Mouse (Mus musculus) embryo, embryonic 9.5 days (tissue): Measurements from ENCODE around the gene Taf9b.
A peak's percentile ranks its signal among the peaks of the same experiment; 100 is the strongest.
"Not testable (repeated sequence)": the region's sequence is repeated elsewhere in the genome, so short reads cannot be mapped to it uniquely, and the experiment has no call there.

ENCODE experiments used
- DNase-seq: peaks from one replicate; pipeline ENCODE4 v3.0.0-alpha.2; 2017; ENCODE audit errors: extremely low spot score

Gene Taf9b

GRCm38 (mm10) chrX:106221058-106221457 is at the start of gene Taf9b:
Gene Taf9b (minus strand): TSS chrX:106221158.
- DNase-seq = no peak

GRCm38 (mm10) chrX:106255276-106255675 is 34.3 kb upstream of the Taf9b start, which contains the start of gene Fnd3c2:
Gene Fnd3c2 (minus strand): TSS chrX:106255376.
- DNase-seq = no peak

GRCm38 (mm10) chrX:106219171-106220032 is 1.6 kb downstream of the Taf9b start:
- peak; percentile 68 for DNase-seq

GRCm38 (mm10) chrX:106209100-106209499 is 11.9 kb downstream of the Taf9b start:
- DNase-seq = no peak

- DNase-seq = no peak
These were observed 22.1 kb downstream of the Taf9b start for GRCm38 (mm10) chrX:106198904-106199303.

- DNase-seq = no peak
These were observed 23.6 kb downstream of the Taf9b start for GRCm38 (mm10) chrX:106197308-106197707.

GRCm38 (mm10) chrX:106194361-106194760 is 26.6 kb downstream of the Taf9b start:
- not testable (repeated sequence) for DNase-seq

GRCm38 (mm10) chrX:106190091-106190490 is 30.9 kb downstream of the Taf9b start:
- no peak for DNase-seq

GRCm38 (mm10) chrX:106189356-106189755 is 31.6 kb downstream of the Taf9b start:
- no peak for DNase-seq

- no peak for DNase-seq
These were observed 33.2 kb downstream of the Taf9b start for GRCm38 (mm10) chrX:106187737-106188136.

GRCm38 (mm10) chrX:106186713-106187649 is 34.0 kb downstream of the Taf9b start, which contains the start of gene Pgk1:
Gene Pgk1 (plus strand): TSS chrX:106187100.
- DNase-seq = peak; percentile 90

- peak; percentile 35 for DNase-seq
These were observed 35.3 kb downstream of the Taf9b start for GRCm38 (mm10) chrX:106185706-106186105.

GRCm38 (mm10) chrX:106184279-106184678 is 36.7 kb downstream of the Taf9b start:
- peak; percentile 25 for DNase-seq

GRCm38 (mm10) chrX:106176331-106176730 is 44.6 kb downstream of the Taf9b start:
- DNase-seq = no peak

- DNase-seq = no peak
These were observed 49.2 kb downstream of the Taf9b start for GRCm38 (mm10) chrX:106171853-106172154.

- peak; percentile 78 for DNase-seq
These were observed 49.7 kb downstream of the Taf9b start for GRCm38 (mm10) chrX:106171106-106171852.

- DNase-seq = no peak
These were observed 55.9 kb downstream of the Taf9b start for GRCm38 (mm10) chrX:106165089-106165488.

- DNase-seq = no peak
These were observed 56.4 kb downstream of the Taf9b start for GRCm38 (mm10) chrX:106164555-106164954.

GRCm38 (mm10) chrX:106163995-106164394 is 57.0 kb downstream of the Taf9b start:
- DNase-seq = no peak
